Mouse (Mus musculus) large intestine, adult 2 months (tissue): Measurements from ENCODE around the gene 4930442H23Rik. TPM values are rescaled to one million over a fixed set of nuclear protein-coding genes. Genes with fewer than 3 reads are reported as not detected.

Experiments
- DNase-seq: peaks from one replicate; pipeline ENCODE4 v3.0.0-alpha.2; 2012; ENCODE audit warnings: low read depth, low spot score
- WGBS: fragments of 180-500 bp; shearing (Covaris S2); methylation state at CpG from one replicate; pipeline ENCODE4 v1.1.7; 2018; 5-methylcytosine and 5-hydroxymethylcytosine counted together
- polyA plus RNA-seq: library from polyadenylated mRNA; depleted of rRNA; stranded (reverse); fragments of >200 nt; gene quantifications from 2 replicates; pipeline ENCODE4 v1.2.3, GENCODE M21; 2012

Gene 4930442H23Rik
- polyA plus RNA-seq, 1 experiment: not detected

DNA sequence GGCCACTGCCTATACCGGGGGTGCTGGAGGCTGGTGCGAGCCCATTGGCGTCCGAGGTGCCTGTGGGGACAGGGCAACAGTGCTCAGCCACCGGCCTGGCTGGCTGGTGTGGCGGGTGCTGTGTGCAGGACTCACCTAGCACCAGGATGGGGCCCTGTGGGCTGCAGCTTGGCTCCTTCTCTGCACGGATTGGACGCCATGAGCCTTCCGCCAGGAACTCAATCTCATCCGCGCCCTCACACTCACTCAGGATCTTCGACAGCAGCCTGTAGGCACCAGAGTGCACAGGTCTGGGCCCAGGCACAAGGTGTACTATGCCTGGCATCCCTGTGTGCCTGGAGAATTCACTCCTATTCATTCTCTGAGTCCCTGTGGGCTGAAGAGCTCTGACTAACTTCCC lies 29.3 kb downstream of the 4930442H23Rik start:
- 88% methylated on average over 12 of the region's 12 CpGs for WGBS
- no peak for DNase-seq

DNA sequence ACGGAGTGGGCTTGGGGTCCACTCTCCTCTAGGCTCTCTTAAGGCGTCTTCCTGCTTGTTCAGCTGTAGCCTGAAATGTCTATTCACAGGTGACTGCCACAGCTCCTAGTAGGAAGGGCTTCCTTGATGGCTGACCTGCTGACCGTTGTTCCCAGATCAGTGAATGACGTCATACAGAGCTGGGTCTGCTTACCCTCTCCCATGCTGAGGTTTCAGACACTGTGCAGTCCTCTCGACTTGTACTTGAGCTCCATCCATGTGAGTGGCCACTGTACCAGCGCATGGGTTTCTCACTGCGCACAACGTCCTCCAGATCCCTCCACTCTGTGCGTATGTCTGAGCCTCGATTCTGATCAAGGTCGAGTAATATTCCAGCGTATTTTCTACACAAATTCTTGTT lies 31.0 kb downstream of the 4930442H23Rik start:
- no peak for DNase-seq
- WGBS: 60% methylated on average over 12 of the region's 12 CpGs

DNA sequence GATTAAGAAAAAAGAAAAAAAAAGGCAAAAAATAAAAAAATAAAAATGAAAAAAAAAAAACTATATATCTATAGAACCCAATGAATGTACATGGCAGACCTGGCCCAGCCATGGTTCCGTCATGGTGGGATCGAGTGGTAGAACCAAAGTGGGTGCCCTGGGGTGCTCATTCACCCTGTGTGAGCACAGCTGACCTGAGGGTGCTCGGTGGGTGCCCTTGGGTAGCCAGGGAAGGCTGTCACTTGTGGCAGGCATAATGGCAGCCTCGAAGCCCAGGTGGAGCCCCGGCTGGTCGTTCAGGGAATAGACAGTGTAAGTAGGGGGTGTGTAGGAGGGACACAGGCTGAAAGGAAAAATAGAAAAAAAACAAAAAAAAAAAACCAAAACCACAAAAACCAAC lies 32.4 kb downstream of the 4930442H23Rik start:
- WGBS: 62% methylated on average over 6 of the region's 6 CpGs
- no peak for DNase-seq

DNA sequence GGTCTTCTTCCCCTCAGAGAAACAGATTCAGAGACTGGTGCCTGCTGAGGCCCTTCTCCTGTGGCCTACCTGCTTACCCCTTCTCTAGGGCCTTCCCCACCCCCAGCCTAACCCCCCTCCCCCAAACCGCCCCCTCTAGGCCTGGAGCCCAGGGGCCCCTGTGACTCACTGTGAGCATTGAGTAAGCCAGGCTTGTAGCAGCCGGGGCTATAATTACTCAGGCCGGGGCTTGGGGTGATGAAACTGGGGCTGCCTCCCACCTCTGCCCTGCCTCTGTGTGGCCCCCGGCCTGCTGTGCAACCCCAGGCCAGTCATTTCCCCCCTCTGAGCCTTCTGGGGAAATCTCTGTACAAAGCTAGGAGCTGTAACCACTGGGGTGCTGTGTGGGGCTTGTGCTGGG lies 37.4 kb downstream of the 4930442H23Rik start:
- no peak for DNase-seq
- 7% methylated on average over 4 of the region's 4 CpGs for WGBS

DNA sequence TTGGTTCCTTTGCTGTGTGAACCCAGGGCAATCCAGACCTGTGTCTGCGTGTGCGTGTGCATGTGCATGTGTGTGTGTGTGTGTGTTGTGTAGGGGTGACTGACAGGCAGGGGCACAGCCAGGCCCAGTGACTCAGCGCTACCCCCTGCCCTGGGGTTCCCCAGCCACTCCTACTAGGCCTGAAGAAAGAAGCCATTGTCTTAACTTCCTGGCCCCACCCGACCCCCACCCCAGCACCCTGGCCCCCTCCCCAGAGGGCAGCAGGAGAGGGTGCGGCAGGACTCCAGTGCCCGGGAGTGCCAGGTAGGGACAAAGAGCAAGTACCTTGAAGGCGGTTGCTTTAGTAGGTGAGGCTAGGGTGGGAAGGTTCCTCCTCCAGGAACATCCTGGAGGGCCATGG lies 37.9 kb downstream of the 4930442H23Rik start:
- WGBS: 21% methylated on average over 7 of the region's 7 CpGs
- DNase-seq: no peak

DNA sequence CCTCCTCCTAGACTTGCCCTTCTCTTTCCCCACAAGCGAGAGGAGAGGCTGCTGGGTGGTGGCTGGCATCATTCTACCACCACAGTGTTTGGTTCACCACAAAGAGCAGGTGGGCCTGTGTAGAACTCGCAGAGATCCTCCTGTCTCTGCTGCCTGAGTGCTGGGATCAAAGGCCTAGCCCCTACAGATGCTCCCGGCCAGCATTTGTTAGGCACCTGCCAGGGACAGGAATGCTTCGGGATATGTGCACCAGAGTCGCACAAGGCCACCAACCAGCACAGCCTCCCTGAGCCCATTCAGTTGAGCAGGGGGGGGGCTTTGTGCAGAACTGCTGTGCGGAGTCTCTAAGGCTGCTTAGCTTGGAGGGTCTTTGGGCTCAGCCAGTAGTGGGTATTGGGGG lies 38.3 kb downstream of the 4930442H23Rik start:
- DNase-seq: no peak
- WGBS: 42% methylated on average over 6 of the region's 6 CpGs

DNA sequence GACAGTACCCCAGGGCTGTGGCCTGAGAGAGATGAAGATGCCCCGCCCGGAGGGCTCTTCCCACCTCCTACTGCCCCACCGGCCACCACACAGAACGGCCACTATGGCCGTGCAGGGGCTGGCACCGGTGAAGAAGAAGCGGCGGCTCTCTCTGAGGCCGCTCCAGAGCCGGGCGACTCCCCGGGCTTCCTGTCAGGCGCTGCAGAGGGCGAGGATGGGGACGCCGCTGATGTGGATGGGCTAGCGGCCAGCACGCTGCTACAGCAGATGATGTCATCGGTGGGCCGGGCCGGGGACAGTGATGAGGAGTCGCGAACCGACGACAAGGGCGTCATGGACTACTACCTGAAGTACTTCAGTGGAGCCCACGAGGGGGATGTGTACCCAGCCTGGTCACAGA lies 39.0 kb downstream of the 4930442H23Rik start:
- no peak for DNase-seq
- WGBS: 69% methylated on average over 27 of the region's 27 CpGs

DNA sequence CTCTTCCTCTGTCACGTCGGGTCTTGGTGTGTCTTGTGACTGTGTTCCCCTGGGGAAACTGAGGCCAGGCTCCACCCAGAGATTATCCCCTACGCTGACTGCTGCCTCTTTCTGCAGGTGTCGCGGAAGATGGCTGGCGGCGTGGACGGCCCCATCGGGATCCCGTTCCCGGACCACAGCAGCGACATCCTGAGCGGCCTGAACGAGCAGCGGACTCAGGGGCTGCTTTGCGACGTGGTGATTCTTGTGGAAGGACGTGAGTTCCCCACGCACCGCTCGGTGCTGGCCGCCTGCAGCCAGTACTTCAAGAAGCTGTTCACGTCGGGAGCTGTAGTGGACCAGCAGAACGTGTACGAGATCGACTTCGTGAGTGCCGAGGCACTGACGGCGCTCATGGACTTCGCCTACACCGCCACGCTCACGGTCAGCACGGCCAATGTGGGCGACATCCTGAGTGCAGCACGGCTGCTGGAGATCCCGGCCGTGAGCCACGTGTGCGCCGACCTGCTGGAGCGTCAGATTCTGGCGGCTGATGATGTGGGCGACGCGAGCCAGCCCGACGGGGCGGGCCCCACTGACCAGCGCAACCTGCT lies 39.7 kb downstream of the 4930442H23Rik start:
- no peak for DNase-seq
- WGBS: 93% methylated on average over 52 of the region's 52 CpGs

DNA sequence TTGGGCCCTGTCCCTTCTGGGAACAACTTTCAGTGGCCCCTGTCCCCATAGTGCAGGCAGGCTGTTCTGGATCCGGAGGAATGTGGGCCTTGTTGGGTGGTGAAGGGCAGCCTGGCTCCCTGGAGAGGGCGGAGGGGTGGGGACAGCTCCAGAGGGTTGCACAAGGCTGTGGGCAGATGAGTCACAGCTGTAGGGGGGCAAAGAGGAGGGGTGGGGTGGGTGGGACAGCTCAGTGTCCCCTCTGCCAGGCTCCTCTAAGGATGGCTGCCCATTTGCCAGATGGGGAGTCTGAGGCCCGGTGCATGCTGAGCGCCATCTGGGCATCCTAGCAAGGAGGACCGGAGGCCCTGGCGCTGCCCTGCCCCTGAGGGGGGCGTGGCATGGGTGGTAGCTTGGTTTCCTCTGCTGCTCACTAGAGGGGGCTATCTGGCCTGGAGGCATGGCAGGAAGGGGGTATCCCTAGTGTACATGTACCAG lies 40.5 kb downstream of the 4930442H23Rik start:
- WGBS: 36% methylated on average over 7 of the region's 7 CpGs
- no peak for DNase-seq

DNA sequence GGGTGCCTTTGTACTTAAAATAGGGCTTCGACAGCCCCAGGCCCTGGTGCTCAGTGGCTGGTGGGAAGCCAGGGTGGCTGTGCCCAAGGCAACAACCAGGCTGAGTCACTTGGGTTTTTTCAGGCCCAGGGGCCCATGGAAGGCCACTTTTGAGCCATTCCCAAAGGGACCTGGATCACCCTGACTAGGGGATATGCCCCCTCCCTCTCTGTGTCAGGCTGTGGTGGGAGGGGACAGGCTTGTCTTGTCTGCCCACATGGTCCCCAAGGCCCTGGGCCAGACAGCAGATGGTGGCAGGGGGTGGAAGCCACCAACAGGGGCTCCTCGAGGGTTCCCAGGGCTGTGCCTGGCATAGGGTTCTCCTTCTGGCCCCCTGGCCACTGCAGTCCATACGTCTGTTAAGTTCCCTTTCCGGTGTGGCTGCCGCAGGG lies 41.1 kb downstream of the 4930442H23Rik start:
- DNase-seq: no peak
- 26% methylated on average over 5 of the region's 5 CpGs for WGBS

DNA sequence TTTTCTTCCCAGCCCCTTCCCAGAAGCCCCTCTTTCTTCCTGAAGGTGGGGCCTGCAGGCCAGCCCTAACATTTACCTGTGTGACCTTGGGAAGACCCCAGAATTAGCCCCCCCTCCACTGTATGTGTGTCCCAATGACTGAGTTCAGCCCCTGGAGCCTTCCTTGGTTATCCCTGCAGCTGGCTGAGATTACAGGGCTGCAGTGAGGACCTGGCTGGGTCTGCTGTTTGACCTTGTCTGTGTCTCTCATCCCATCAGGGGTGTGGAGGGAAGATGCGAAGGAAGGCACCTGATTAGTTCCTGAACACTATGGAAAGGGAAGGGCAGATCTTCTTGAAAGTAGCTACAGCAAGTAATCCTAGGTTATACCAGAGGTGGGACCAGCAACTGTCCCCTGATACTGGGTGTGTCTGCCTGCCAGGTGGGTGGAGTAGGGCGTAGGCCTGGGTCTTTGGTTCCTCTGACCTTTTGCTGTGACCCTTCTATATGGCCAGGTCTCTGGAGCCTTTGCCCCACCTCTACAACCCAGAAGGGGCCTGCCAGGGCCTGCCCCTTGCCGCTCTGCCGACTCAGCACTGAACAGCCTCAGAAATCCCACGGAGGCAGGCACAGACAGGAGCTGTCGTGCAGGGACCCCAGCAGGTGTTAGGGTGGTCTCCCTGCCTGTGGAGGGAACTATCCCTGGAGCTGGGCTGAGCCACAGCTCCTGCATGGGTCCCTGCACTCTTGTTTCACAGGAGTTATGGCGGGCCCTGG lies 42.0 kb downstream of the 4930442H23Rik start:
- 28% methylated on average over 7 of the region's 7 CpGs for WGBS
- DNase-seq: no peak

DNA sequence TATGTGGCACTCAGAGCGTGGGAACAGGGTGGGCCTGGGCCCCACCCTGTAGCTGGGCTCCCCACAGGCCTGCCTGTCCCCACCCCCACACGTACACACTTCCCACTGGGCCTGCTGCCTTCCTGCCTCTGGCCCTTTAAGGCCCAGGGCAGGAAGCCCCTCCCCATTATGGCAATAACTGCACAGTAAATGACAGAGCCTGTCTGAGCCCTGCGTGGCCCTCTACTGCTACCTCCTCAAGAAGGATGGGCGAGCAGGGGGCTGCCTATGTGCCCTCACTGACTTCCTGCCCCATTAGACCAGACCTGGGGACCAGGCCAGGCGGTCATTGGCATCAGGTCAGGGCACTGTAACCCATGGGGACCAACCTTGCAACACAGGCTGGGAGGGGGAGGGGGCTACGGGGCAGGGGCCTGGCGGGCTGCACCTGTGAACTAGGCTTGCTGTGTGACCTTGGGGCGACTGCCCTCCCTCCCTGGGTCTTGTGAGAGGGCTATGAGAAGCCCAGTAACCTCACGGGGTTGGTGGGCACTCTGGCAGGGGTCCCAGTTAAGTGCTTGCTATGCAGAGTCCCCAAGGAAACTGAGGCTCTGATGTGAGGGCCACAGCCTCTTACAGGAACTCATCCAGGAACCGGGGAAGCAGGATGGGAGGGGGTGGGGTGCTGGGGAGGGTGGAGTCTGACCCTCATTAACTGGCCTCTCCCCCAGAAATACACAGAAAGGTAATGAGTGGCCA lies 42.8 kb downstream of the 4930442H23Rik start:
- DNase-seq: no peak

DNA sequence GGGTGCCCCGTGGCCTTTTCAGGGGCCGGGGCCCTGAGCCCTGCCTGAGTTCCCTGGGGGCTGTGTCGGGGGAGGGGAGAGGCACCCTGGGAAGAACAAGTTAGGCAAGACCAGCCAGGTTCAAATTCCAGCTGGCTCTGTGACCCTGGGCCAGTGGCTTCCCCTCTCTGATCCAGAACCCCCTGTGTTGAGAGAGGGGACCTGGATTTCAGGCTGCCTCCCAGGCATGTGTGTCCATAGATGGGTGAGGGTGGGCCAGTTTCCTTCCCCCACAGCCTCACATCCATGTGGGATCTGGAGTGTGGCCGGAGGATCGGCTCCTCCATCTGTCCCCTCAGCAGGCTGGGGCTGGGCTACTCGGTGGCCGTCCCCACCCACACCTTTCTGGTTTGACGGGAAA lies 43.6 kb downstream of the 4930442H23Rik start:
- WGBS: 11% methylated on average over 8 of the region's 8 CpGs
- DNase-seq: no peak

More for the DNA sequence above, 42.8 kb downstream of the 4930442H23Rik start:
- 14% methylated on average over 10 of the region's 10 CpGs for WGBS

DNA sequence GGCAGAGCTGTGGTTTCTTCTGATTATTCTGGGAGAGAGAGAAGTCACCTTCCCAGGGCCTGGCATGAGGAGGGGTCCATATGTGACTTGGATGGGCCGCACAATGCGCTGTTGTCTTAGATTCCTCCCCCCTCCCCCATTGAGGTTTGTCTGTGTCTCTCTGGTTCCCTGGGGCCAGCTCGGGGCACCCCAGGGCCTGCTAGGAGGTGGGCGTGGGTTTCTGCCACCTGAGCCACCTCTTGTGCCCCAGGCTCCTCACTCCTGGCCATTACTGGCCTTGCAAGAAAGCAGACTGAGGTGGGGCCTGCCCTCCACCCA lies 44.2 kb downstream of the 4930442H23Rik start:
- DNase-seq: no peak
- 21% methylated on average over 4 of the region's 4 CpGs for WGBS

DNA sequence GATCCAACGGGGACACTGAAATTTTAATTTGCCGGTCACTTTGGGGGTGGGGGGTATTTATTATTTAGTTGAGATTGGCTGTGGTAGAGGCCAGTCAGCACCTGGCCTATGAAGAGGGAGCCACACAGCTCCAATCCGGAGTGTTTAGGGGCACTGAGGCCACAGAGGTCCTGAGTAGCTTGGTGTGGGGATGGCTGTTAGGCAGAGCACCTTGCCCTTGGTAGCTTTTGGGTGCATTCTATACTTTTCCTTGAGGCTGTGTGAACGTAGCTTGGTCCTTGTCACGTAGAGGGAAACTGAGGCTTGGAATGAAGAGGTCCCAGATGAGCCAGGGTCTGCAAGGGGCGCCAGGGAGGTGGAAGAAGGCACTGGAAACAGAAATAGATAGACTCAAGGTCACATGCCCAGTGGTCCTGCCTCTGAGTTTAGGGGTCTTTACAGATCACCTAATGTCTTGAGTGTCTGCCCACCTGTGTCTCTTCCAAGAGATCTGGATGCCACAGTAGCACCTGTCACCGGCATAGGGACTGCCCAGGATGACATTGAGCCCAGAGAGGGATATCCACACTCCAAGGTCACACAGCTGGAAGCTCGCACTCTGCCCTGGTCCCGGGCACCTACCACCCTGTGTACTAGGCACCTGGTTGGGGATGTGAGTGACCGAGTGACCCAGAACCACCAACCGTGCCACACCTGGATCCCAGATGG lies 44.7 kb downstream of the 4930442H23Rik start:
- WGBS: 17% methylated on average over 11 of the region's 11 CpGs
- no peak for DNase-seq

DNA sequence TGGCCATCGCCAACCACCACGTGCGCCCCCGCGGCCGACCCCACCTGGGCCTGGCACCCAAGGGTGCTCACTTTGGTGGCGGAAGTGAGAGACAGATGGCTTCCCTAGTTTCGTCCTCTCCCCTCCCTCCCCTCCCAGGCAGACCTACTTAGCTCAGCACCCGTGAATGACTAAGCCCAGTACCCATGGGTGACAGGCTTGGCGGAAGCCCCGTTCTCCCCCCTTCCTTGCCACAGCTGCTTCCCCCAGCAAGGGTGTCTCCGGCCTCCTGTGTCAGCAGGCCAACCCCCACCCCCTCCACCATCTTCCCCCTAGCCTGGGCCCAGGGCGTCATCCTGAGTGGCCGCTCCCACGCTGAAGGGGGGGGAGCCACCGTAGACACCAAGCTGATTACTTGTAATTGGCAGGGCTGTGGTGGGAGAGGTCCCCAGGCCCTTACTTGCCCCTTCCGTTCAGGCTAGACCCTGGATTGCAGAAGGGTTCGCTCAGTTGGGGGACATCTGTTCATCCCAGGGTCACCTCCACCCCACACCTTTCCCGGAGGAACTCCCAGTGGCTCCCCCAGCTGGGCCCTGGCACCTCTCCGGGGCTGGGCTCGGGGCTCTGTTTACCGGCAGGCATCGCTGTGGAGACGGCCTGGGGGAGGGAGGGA lies 45.4 kb downstream of the 4930442H23Rik start:
- no peak for DNase-seq
- WGBS: under 1% methylated on average over 24 of the region's 24 CpGs

DNA sequence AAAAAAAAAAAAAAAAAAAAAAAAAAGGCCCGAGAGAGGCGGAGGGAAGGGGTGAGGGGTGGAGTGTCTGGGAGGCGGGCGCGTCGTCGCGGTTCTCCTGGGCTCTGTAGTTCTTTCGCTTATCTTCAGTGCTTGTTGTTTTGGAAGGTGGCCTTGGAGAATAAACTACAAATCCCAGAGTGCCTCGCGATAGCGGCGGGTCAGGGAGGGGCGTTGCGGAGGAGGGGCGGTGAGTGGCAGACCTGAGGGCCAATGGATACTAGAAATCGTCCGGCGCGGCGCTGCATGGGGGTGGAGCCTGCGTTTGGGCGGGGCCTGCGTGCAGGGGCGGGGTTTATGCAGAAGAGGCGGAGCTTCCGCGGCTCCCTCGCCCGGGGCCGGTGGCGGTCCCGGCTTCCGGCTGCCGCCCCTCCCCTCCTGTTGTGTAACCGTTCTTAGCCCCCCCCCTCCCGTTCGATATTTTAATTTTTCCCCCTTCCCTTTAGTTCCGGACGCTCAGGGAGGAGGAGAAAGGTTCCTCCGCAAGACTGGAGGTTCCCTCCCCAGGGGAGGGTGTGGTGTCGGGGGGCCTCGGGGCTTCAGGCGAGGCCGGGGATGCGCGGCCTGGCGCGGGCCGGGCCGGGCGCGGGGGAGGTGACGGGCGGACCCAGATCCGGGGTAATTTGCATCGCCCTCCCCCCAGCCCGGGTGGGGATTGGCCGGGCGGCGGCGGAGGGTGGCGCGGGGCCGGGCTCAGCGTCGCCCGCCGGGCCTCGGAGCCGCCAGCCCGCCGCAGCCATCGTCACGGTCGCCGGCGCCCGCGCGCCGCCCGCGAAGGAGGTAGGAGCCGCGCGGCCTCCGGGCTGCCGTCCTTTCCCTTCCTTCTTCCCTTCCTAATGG lies 46.2 kb downstream of the 4930442H23Rik start:
- peak; percentile 91 for DNase-seq
- 1% methylated on average over 89 of the region's 89 CpGs for WGBS

DNA sequence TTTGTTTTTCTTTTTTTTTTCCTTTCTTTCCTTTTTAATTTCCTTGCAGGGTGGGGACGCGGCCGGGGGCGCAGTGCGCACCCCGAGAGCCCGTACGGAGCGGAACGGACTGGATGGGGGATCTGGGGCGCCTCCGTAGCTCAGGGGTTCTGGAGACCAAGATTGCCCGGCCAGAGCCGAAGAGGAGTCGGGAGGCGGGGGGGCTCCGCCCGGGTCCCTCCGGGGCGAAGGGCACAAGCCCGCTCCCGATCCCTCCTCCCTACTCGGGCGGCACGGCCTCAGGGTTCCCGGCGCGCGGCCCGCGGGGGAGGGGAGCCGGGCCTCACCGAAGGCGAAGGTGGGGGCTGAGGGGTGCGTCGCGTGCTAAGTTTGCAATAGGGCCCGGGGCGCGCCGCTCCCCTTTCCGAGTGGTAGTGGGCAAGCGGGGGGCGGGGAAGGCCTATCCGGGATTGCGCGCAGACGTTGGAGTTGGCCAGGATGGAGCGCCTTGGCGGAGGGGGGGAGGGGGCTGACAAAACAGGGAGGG lies 46.9 kb downstream of the 4930442H23Rik start:
- no peak for DNase-seq
- under 1% methylated on average over 49 of the region's 50 CpGs for WGBS
